Mouse (Mus musculus): Measurements from ENCODE around the gene Xylt2. TPM values are rescaled to one million over a fixed set of nuclear protein-coding genes. Genes with fewer than 3 reads are reported as not detected.

Xylt2 gene
- total and polyA plus RNA-seq, 3 experiments, result 10.1 to 20.2 (median 16.3) TPM

- Histone ChIP-seq H3K27me3 (replicated peaks) (no peaks in the 10 kb centered on the region), H3K9ac (ENCODE audit: insufficient read depth, low read depth) (no peak overlapping the region), H3K36me3 (replicated peaks in 1 of 2; ENCODE audit: control insufficient read depth in 1 of 2, insufficient read depth in 1 of 2, low read length in 1 of 2) (no peaks in the 10 kb centered on the region), H3K4me3 (replicated peaks in 1 of 3; ENCODE audit: low read depth in 2 of 3, low read length in 2 of 3, poor library complexity in 1 of 3) (no peak overlapping the region), H3K4me2 (ENCODE audit: insufficient read depth, low read depth, poor library complexity, severe bottlenecking) (no peak overlapping the region), H3K79me2 (replicated peaks; ENCODE audit: control insufficient read depth, extremely low read depth, insufficient read depth, poor library complexity, severe bottlenecking) (no peaks in the 10 kb centered on the region), H3K27ac (ENCODE audit: insufficient read depth, low read depth) (no peak overlapping the region), H3K9me3 (replicated peaks; ENCODE audit: low read length) (peaks cover 7% of the 10 kb centered on the region), H3K4me1 (ENCODE audit: control insufficient read depth in 1 of 2, insufficient read depth in 2 of 2) (peaks cover 9 to 28% of the 10 kb centered on the region in 2 experiments)
- TF ChIP-seq IRF4 (IDR thresholded peaks at IDR 0.05; ENCODE audit: low read depth, low read length), result no peak
- TF ChIP-seq EP300 (IDR thresholded peaks at IDR 0.05; ENCODE audit: low read length), result no peak
- TF ChIP-seq KAT2A (IDR thresholded peaks at IDR 0.05; ENCODE audit: insufficient replicate concordance, low read length), result no peak
- no peak for TF ChIP-seq CHD1 (IDR thresholded peaks at IDR 0.05; ENCODE audit: low read depth, low read length)
- TF ChIP-seq E2F4 (IDR thresholded peaks at IDR 0.05; ENCODE audit: insufficient replicate concordance, low read depth, low read length), result no peak
- TF ChIP-seq SMC3 (IDR thresholded peaks at IDR 0.05; ENCODE audit: low read depth, low read length), result no peak
- TF ChIP-seq ZC3H11A (IDR thresholded peaks at IDR 0.05; ENCODE audit: low read depth, low read length), result no peak
- TF ChIP-seq USF1 (IDR thresholded peaks at IDR 0.05; ENCODE audit: low read depth, low read length), result no peak
- no peak for TF ChIP-seq PAX5 (IDR thresholded peaks at IDR 0.05; ENCODE audit: low read length)
- TF ChIP-seq POLR2A (IDR thresholded peaks at IDR 0.05; ENCODE audit: low read depth, low read length), result no peak
- no peak for TF ChIP-seq ELF1 (IDR thresholded peaks at IDR 0.05; ENCODE audit: low read depth, low read length)
- TF ChIP-seq GABPA (IDR thresholded peaks at IDR 0.05; ENCODE audit: insufficient replicate concordance, low read depth, low read length), result no peak
- no peak for TF ChIP-seq ZKSCAN1 (IDR thresholded peaks at IDR 0.05; ENCODE audit: borderline replicate concordance, low read depth, low read length)
- TF ChIP-seq CHD2 (IDR thresholded peaks at IDR 0.05; ENCODE audit: low read length), result no peak
- TF ChIP-seq POLR2AphosphoS2 (IDR thresholded peaks at IDR 0.05; ENCODE audit: low read depth, low read length), result no peak
- no peak for TF ChIP-seq JUN (IDR thresholded peaks at IDR 0.05; ENCODE audit: insufficient read depth, low read depth, low read length)
- TF ChIP-seq BHLHE40 (IDR thresholded peaks at IDR 0.05; ENCODE audit: low read depth, low read length), result no peak
- dilution Hi-C loops (cut with MboI; ENCODE audit: extremely low pct_ligation_motif_present, extremely low pct_unique_long_range_greater_than_20kb, low sequenced_read_pairs), result no loop called here
- no peak for DNase-seq (ENCODE audit: extremely low read depth)
- in situ Hi-C loops (cut with MboI; ENCODE audit: low pct_ligation_motif_present, low pct_unique_long_range_greater_than_20kb, low sequenced_read_pairs), result no loop called here
Observed at GRCm38 (mm10) chr11:94702216-94702610, 24.9 kb upstream of the Xylt2 start.

GRCm38 (mm10) chr11:94701401-94702215 lies 24.3 kb upstream of the Xylt2 start:
- no peaks in the 10 kb centered on the region for H3K36me3 ChIP-seq (replicated peaks in 1 of 2; ENCODE audit: control insufficient read depth in 1 of 2, insufficient read depth in 1 of 2, low read length in 1 of 2)
- dilution Hi-C loops (cut with MboI; ENCODE audit: extremely low pct_ligation_motif_present, extremely low pct_unique_long_range_greater_than_20kb, low sequenced_read_pairs), result no loop called here
- TF ChIP-seq MAX (IDR thresholded peaks at IDR 0.05; ENCODE audit: low read length), result no peak
- no peak for TF ChIP-seq E2F4 (IDR thresholded peaks at IDR 0.05; ENCODE audit: insufficient replicate concordance, low read depth, low read length)
- TF ChIP-seq MEF2A (IDR thresholded peaks at IDR 0.05; ENCODE audit: borderline replicate concordance, low read depth, low read length), result no peak
- no peak for TF ChIP-seq CTCF (conservative IDR thresholded peaks at IDR 0.05 in 1 of 2, IDR thresholded peaks at IDR 0.05 in 1 of 2; ENCODE audit: low read depth in 2 of 2, low read length in 2 of 2)
- no peak for TF ChIP-seq MAZ (IDR thresholded peaks at IDR 0.05; ENCODE audit: low read depth, low read length)
- TF ChIP-seq USF1 (IDR thresholded peaks at IDR 0.05; ENCODE audit: low read depth, low read length), result no peak
- TF ChIP-seq CHD2 (IDR thresholded peaks at IDR 0.05; ENCODE audit: low read length), result no peak
- TF ChIP-seq MYC (IDR thresholded peaks at IDR 0.05; ENCODE audit: low read depth, low read length), result no peak
- TF ChIP-seq ZKSCAN1 (IDR thresholded peaks at IDR 0.05; ENCODE audit: borderline replicate concordance, low read depth, low read length), result no peak
- no peak for TF ChIP-seq GABPA (IDR thresholded peaks at IDR 0.05; ENCODE audit: insufficient replicate concordance, low read depth, low read length)
- TF ChIP-seq ZMIZ1 (IDR thresholded peaks at IDR 0.05; ENCODE audit: low read depth, low read length), result no peak
- no peak for TF ChIP-seq ELF1 (IDR thresholded peaks at IDR 0.05; ENCODE audit: low read depth, low read length)
- H3K4me1 ChIP-seq (ENCODE audit: control insufficient read depth in 1 of 2, insufficient read depth in 2 of 2), result peaks cover 9 to 32% of the 10 kb centered on the region in 2 experiments
- no peak overlapping the region for H3K27ac ChIP-seq (ENCODE audit: insufficient read depth, low read depth)
- H3K9me3 ChIP-seq (replicated peaks; ENCODE audit: low read length), result peaks cover 7% of the 10 kb centered on the region
- no peak for DNase-seq (ENCODE audit: extremely low read depth)
- H3K79me2 ChIP-seq (replicated peaks; ENCODE audit: control insufficient read depth, extremely low read depth, insufficient read depth, poor library complexity, severe bottlenecking), result no peaks in the 10 kb centered on the region
- H3K4me2 ChIP-seq (ENCODE audit: insufficient read depth, low read depth, poor library complexity, severe bottlenecking), result no peak overlapping the region
- H3K9ac ChIP-seq (ENCODE audit: insufficient read depth, low read depth), result no peak overlapping the region
- in situ Hi-C loops (cut with MboI; ENCODE audit: low pct_ligation_motif_present, low pct_unique_long_range_greater_than_20kb, low sequenced_read_pairs), result no loop called here
- no peaks in the 10 kb centered on the region for H3K27me3 ChIP-seq (replicated peaks)
- no peak overlapping the region for H3K4me3 ChIP-seq (replicated peaks in 1 of 3; ENCODE audit: low read depth in 2 of 3, low read length in 2 of 3, poor library complexity in 1 of 3)
